Mouse (Mus musculus) brain, embryonic 14.5 days (tissue): ENCODE results near the gene 4933425L06Rik. TPM values are rescaled to one million over a fixed set of nuclear protein-coding genes. Genes with fewer than 3 reads are reported as not detected.

Experiments
- DNase-seq: peaks from one replicate; pipeline ENCODE4 v3.0.0-alpha.2; 2011; ENCODE audit warnings: low read depth
- CTCF ChIP-seq: fragments of 200-500 bp; IDR thresholded peaks from 2 replicates; pipeline ENCODE4 v1.5.1; 2012; ENCODE audit warnings: inconsistent platforms, mild to moderate bottlenecking, moderate library complexity, borderline replicate concordance; ENCODE audit not compliant: insufficient read depth, insufficient read length; ENCODE audit errors: extremely low read depth
- POLR2A ChIP-seq: fragments of 200-500 bp; IDR thresholded peaks from 2 replicates; pipeline ENCODE4 v1.6.1; 2012; ENCODE audit warnings: mild to moderate bottlenecking, inconsistent platforms, borderline replicate concordance; ENCODE audit not compliant: poor library complexity, insufficient read depth, insufficient read length, severe bottlenecking; ENCODE audit errors: extremely low read depth
- polyA plus RNA-seq: library from polyadenylated mRNA; depleted of rRNA; stranded (reverse); fragments of >200 nt; gene quantifications from 2 replicates; pipeline ENCODE4 v1.2.3, GENCODE M21; 2012

Gene 4933425L06Rik
- polyA plus RNA-seq, 1 experiment: not detected

DNA sequence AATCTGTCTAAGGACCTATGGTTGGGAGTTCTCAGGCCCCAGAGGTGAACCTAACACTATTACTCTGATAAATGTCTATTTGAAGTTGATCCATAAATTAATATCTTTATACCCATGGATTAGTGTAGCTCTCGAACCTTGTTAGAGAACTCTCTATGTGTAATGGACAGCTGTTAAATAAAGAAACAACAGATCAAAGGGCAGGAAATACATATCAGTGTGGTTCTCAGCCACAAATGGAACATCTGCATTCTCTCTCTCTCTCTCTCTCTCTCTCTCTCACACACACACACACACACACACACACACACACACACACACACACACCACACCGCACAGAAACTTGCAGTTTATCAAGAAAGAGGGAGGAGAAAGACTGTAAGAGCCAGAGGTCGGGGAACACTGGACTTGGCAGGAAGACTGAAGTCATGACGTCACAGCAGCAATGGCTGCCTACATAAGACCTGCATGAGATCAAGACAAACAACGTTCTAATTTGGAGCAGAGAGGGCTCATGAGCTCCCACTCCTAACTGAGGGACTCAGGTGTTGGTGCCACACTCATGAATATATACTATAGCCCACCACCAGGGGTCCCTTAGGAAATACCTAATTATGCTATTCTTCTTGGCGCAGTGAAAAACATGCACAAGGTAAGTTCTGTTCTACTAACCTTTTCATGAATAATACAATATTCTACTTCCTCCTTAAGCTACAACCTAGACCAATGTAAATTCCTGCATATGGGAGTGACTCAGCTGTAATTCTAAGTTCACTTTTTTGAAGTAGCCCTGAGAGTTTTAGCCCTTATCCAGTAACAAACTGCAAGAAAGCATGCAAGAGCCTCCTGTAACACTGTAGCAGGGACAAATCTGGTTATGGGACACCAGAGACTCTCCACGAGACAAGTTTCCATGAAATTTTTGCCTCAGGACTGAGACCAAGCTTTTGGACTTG lies 14.8 kb upstream of the 4933425L06Rik start:
- no peak for DNase-seq
- TF ChIP-seq CTCF (peak; percentile 13; the same call in 1 of the 2 replicates), POLR2A (no peak)

DNA sequence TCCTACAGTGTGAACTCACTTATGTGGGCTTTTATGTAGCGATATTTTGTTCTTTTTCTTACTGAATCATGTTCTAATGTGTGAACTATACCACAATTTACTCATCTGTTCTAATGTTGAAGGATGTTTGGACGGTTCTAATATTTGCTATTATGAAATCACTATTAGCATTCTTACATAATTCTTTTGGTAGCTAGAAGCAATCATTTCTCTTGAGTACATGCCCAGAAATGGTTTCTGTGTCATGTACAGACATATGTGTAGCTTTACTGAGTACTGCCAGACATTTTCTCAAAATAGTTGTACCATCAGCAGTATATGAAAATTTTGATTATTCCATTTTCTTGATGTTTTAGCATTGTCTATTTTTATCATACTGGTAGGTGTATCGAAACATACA lies 7.4 kb downstream of the 4933425L06Rik start:
- no peak for TF ChIP-seq CTCF
- no peak for DNase-seq

- TF ChIP-seq CTCF: no peak
- TF ChIP-seq POLR2A: no peak
- peak; percentile 20 for DNase-seq
Measured at GRCm38 (mm10) chr13:105096316-105096715, 14.4 kb downstream of the 4933425L06Rik start.

GRCm38 (mm10) chr13:105100705-105101104 lies 18.8 kb downstream of the 4933425L06Rik start:
- no peak for TF ChIP-seq CTCF
- no peak for TF ChIP-seq POLR2A
- no peak for DNase-seq

DNA sequence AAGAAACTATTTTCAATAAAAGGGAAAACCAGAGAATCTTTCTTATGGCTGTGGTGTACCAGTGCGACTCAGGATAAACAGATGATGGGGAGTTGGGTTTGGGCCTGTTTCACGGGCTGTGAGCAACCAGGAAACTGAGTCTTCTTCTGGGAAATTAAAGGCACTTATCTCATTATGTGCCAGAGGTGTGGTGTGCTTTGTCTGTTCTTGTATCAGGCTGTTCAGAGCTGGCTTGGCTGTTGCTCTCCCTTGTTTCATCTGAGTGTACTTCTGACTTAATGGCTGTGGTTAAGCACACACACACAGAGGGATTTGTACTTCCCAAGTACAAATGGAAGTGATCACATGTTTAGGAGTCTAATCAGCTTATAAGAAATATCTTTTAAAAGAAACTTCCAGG lies 22.5 kb downstream of the 4933425L06Rik start:
- DNase-seq: no peak
- TF ChIP-seq CTCF: no peak
- no peak for TF ChIP-seq POLR2A

DNA sequence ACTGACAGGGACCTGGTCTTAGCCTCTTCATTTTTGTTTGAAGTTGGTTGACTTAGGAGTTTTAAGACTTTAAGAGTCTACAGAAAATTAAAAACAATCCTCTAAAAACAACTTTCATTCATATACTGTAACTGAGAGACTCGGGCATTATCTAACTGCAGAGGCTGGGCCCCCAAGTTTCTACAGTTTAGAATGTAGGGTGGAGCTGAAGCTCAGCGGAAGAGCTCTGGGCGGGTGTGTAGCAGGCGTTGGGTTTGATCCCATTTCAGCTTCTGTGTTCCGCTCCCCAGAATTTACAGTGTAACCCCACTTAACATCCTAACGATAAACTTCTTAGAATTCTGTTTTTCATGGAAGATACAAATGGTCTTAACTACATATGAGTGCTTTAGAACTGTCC lies 29.7 kb downstream of the 4933425L06Rik start:
- no peak for DNase-seq
- TF ChIP-seq POLR2A: no peak
- TF ChIP-seq CTCF: no peak

- no peak for TF ChIP-seq POLR2A
- no peak for TF ChIP-seq CTCF
- no peak for DNase-seq
Measured at GRCm38 (mm10) chr13:105121617-105122016, 39.7 kb downstream of the 4933425L06Rik start.

DNA sequence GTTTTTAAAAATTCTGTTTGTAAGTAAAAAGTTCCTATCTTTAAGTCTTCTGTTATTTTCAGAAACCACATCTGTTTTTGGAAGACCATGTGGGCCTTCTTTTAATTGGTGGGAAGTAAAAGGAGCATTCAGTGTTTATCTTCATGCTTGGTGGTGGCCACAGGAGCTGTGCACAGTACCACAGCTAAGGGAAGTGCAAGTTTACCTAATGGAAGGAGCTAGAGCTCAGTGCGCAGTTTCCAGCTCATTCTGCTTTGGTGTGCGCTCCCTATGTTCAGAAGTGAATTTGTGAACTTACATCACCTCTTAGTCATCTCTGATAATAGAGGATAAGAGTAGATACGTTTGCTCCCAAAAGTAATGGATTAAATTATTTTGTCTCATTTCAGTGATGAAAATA lies 40.2 kb downstream of the 4933425L06Rik start:
- DNase-seq: no peak
- no peak for TF ChIP-seq POLR2A
- TF ChIP-seq CTCF: no peak

DNA sequence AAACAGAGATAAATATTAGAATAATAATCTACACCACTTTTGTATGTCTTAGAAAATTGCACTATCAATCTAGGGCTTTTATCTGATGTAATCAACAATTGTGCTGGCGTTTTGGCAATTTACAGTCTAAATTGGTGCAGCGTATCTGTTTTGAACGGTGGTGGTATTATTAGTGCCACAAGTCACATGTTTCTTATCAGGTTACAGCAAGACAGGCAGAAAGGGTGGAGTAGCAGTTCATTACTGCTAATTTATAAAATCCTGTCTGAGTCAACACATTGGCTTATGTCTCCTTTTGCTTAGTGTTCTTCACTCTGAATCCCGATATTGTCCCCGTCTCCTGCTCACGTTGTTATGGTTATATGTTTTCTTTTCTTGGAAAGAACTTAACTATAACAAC lies 48.2 kb downstream of the 4933425L06Rik start:
- TF ChIP-seq CTCF (no peak), POLR2A (no peak)
- no peak for DNase-seq

GRCm38 (mm10) chr13:105132370-105132769 lies 50.4 kb downstream of the 4933425L06Rik start:
- TF ChIP-seq CTCF (no peak), POLR2A (no peak)
- no peak for DNase-seq

- TF ChIP-seq CTCF: no peak
- TF ChIP-seq POLR2A: no peak
- DNase-seq: no peak
Measured at GRCm38 (mm10) chr13:105132776-105133175, 50.9 kb downstream of the 4933425L06Rik start.

- no peak for TF ChIP-seq POLR2A
- no peak for TF ChIP-seq CTCF
- DNase-seq: no peak
Measured at GRCm38 (mm10) chr13:105134397-105134796, 52.5 kb downstream of the 4933425L06Rik start.
